Mouse (Mus musculus) leukemia stem cell, adult 10-12 weeks (primary cell): ENCODE measurements around the gene Klk6. TPM values are rescaled to one million over a fixed set of nuclear protein-coding genes. Genes with fewer than 3 reads are reported as not detected.

ENCODE experiments used
- polyA plus RNA-seq: library from polyadenylated mRNA; stranded (reverse); fragments of >175 nt; gene quantifications from 2 replicates; pipeline ENCODE4 v1.2.3, GENCODE M21; 2012; ENCODE audit warnings: low replicate concordance

Klk6 gene
- polyA plus RNA-seq: not detected in 2 replicates

GRCm38 (mm10) chr7:43824199-43824598, at the start of gene Klk6:
Gene Klk6, plus strand, starts transcription at chr7:43824499.

GRCm38 (mm10) chr7:43780746-43781145, 43.6 kb upstream of the Klk6 start, which contains the start of gene Klk10:
Gene Klk10, plus strand, starts transcription at chr7:43781035.

GRCm38 (mm10) chr7:43791591-43791990, 32.7 kb upstream of the Klk6 start, which contains the start of gene Klk9:
Gene Klk9, plus strand, starts transcription at chr7:43791891.

GRCm38 (mm10) chr7:43797333-43797769, 26.9 kb upstream of the Klk6 start, which contains the start of gene Klk8:
Gene Klk8, plus strand, starts transcription at chr7:43797577.

GRCm38 (mm10) chr7:43810994-43811393, 13.3 kb upstream of the Klk6 start, which contains the start of gene Klk7:
Gene Klk7, plus strand, starts transcription at chr7:43811294.

GRCm38 (mm10) chr7:43841701-43842100, 17.4 kb downstream of the Klk6 start, which contains the start of gene Klk5:
Gene Klk5, plus strand, starts transcription at chr7:43841971.

GRCm38 (mm10) chr7:43880912-43881311, 56.6 kb downstream of the Klk6 start, which contains the start of gene Klk4:
Gene Klk4, plus strand, starts transcription at chr7:43881160.

Other genes with a start within 250 kb of the Klk6 start
- 0.50 TPM in 1 of 2 replicates, not detected in the other for gene Zfp719, start 244.9 kb upstream of the Klk6 start, polyA plus RNA-seq
- not detected in 2 replicates for gene Zfp819, start 217.3 kb upstream of the Klk6 start, polyA plus RNA-seq
- gene Ceacam18, start 189.8 kb upstream of the Klk6 start, polyA plus RNA-seq: not detected in 2 replicates
- gene Siglece, start 164.3 kb upstream of the Klk6 start, polyA plus RNA-seq: 1.5 and 1.6 TPM in 2 replicates
- gene Ctu1, start 152.5 kb upstream of the Klk6 start, polyA plus RNA-seq: 11.7 and 15.4 TPM in 2 replicates
- gene Klk14, start 134.1 kb upstream of the Klk6 start, polyA plus RNA-seq: not detected in 2 replicates
- gene Klk13, start 111.9 kb upstream of the Klk6 start, polyA plus RNA-seq: not detected in 2 replicates
- gene Klk12, start 55.6 kb upstream of the Klk6 start, polyA plus RNA-seq: not detected in 2 replicates
- gene Klk11, start 49.9 kb upstream of the Klk6 start, polyA plus RNA-seq: not detected in 2 replicates
- gene Klk10, start 43.5 kb upstream of the Klk6 start, polyA plus RNA-seq: not detected in 2 replicates
- gene Klk9, start 32.6 kb upstream of the Klk6 start, polyA plus RNA-seq: not detected in 2 replicates
- 2.1 and 2.4 TPM in 2 replicates for gene Klk8, start 26.9 kb upstream of the Klk6 start, polyA plus RNA-seq
- gene Klk7, start 13.2 kb upstream of the Klk6 start, polyA plus RNA-seq: not detected in 2 replicates
- not detected in 2 replicates for gene Klk5, start 17.5 kb downstream of the Klk6 start, polyA plus RNA-seq
- 0.33 TPM in 1 of 2 replicates, not detected in the other for gene Klk4, start 56.7 kb downstream of the Klk6 start, polyA plus RNA-seq
- gene Klk15, start 109.2 kb downstream of the Klk6 start, polyA plus RNA-seq: not detected in 2 replicates
- gene Klk1b8, start 126.2 kb downstream of the Klk6 start, polyA plus RNA-seq: not detected in 2 replicates
- not detected in 2 replicates for gene Klk1b1, start 142.3 kb downstream of the Klk6 start, polyA plus RNA-seq
- gene Klk1b9, start 151.6 kb downstream of the Klk6 start, polyA plus RNA-seq: not detected in 2 replicates
- not detected in 2 replicates for gene Klk1b11, start 171.4 kb downstream of the Klk6 start, polyA plus RNA-seq
- not detected in 2 replicates for gene Klk1b26, start 187.7 kb downstream of the Klk6 start, polyA plus RNA-seq
- gene Klk1b27, start 227.8 kb downstream of the Klk6 start, polyA plus RNA-seq: 1.8 TPM in 1 of 2 replicates, not detected in the other